Mouse (Mus musculus) hindbrain, embryonic 12.5 days (tissue): ENCODE results near the gene Tmprss12. TPM values are rescaled to one million over a fixed set of nuclear protein-coding genes. Genes with fewer than 3 reads are reported as not detected.

ENCODE experiments used
- ATAC-seq: fragments of 200-750 bp; cut with Nextera tagmentation; 2 replicates; pipeline ENCODE4 v1.8.0; 2017; ENCODE audit warnings: moderate TSS enrichment; ENCODE audit not compliant: low FRiP score
- H3K27ac ChIP-seq: fragments of 300-500 bp; sonication (generic); 2 replicates; pipeline ENCODE4 v1.5.1; 2016; ENCODE audit warnings: mild to moderate bottlenecking
- H3K27me3 ChIP-seq: fragments of 300-500 bp; sonication (generic); 2 replicates; pipeline ENCODE4 v1.6.1; 2016; ENCODE audit warnings: mild to moderate bottlenecking
- H3K36me3 ChIP-seq: fragments of 300-500 bp; sonication (generic); 2 replicates; pipeline ENCODE4 v1.6.1; 2016; ENCODE audit warnings: mild to moderate bottlenecking
- H3K4me1 ChIP-seq: fragments of 300-500 bp; sonication (generic); 2 replicates; pipeline ENCODE4 v1.6.1; 2016
- H3K4me2 ChIP-seq: fragments of 300-500 bp; sonication (generic); replicated peaks from 2 replicates; pipeline ENCODE4 v1.6.1; 2016; ENCODE audit warnings: mild to moderate bottlenecking
- H3K4me3 ChIP-seq: fragments of 300-500 bp; sonication (generic); 2 replicates; pipeline ENCODE4 v1.5.1; 2016; ENCODE audit warnings: mild to moderate bottlenecking
- H3K9ac ChIP-seq: fragments of 300-500 bp; sonication (generic); 2 replicates; pipeline ENCODE4 v1.6.1; 2016; ENCODE audit warnings: mild to moderate bottlenecking, moderate library complexity
- H3K9me3 ChIP-seq: fragments of 300-500 bp; sonication (generic); replicated peaks from 2 replicates; pipeline ENCODE4 v1.6.1; 2016; ENCODE audit warnings: mild to moderate bottlenecking
- WGBS: fragments of 180-500 bp; shearing (Covaris S2); methylation state at CpG from one replicate; pipeline ENCODE4 v1.1.7; 2016; 5-methylcytosine and 5-hydroxymethylcytosine counted together
- polyA plus RNA-seq: library from polyadenylated mRNA; unstranded; fragments of >200 nt; fragmentation: Nextera tagmentation; extraction: Ambion mirVana; gene quantifications from 2 replicates; pipeline ENCODE4 v1.2.1, GENCODE M21; 2016

Tmprss12 gene
- polyA plus RNA-seq = not detected in 2 replicates

DNA sequence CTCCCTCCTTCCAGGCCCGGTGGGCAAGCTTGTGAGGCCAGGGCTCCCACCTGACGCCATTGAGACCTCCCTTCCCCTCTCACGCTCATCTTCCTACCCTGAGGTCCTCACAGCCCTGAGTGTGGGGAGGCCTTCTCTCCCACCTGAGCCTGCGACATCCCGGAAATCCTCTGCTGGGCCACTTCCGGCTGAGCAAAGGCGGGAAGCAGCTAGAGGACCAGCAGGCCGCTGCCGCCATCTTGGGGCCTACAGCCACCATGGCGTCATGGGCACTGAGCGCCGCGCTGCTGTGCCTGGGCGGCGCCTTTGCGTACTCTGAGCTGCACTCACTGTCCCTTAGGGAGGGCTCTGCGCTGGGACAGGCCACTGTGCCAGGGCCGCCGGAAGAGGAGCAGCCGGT is at the start of gene Tmprss12:
Gene Tmprss12 (plus strand): TSS at position 212 of the 400 bp plus-strand sequence.
- H3K9me3 ChIP-seq = no peaks in the 10 kb centered on the region
- 94% methylated on average over 20 of the region's 20 CpGs for WGBS
- H3K27me3 ChIP-seq = no peaks in the 10 kb centered on the region
- H3K36me3 ChIP-seq = no peaks in the 10 kb centered on the region
- no peaks in the 10 kb centered on the region for H3K4me1 ChIP-seq
- H3K27ac ChIP-seq = no peak within 1 kb of the TSS
- no peak within 1 kb of the TSS for H3K4me2 ChIP-seq
- no peak for ATAC-seq
- H3K4me3 ChIP-seq = no peak within 1 kb of the TSS
- H3K9ac ChIP-seq = no peak within 1 kb of the TSS

DNA sequence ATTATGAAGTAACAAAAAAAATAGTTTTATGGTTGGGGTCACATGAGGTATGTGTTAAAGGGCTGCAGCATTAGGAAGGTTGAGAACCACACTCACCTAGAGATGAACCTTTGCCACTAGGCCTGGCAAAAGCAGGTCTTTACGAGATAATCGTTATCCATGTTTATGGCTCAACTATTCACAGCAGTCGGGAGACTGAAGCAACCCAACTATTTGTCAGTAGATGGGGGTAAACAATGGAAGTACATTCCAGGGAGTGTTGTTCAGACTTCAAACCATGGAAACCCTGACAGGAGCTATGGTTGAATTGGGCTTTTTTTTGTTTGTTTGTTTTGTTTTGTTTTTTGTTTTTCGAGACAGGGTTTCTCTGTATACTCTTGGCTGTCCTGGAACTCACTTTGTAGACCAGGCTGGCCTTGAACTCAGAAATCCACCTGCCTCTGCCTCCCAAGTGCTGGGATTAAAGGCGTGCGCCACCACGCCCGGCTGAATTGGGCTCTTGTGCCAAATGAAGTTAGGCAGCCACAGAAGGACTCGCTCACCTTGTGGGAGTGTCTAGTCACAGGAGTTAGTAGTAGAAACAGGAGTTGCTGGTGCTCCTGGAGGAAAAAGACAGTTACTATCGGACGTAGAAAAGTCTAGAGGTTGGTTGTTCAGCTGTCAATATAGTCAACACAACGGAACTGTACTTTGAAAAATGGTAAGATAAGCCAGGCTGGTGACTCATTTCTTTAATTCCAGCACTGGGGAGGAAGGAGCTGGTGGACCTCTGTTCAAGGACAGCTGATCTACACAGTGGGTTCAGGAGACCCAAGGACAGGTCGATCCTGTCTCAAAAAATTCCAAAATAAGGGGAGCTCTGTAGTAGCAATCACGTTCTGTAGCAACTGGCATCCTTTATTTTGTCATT is 48.8 kb upstream of the Tmprss12 start:
- 92% methylated on average over 14 of the region's 14 CpGs for WGBS
- H3K4me2 ChIP-seq = no peak overlapping the region
- no peaks in the 10 kb centered on the region for H3K27me3 ChIP-seq
- H3K9me3 ChIP-seq = no peaks in the 10 kb centered on the region
- H3K4me3 ChIP-seq = no peak overlapping the region
- no peak overlapping the region for H3K9ac ChIP-seq
- H3K4me1 ChIP-seq = peaks cover 14% of the 10 kb centered on the region
- ATAC-seq = no peak
- peaks cover 30% of the 10 kb centered on the region for H3K36me3 ChIP-seq
- no peak overlapping the region for H3K27ac ChIP-seq

DNA sequence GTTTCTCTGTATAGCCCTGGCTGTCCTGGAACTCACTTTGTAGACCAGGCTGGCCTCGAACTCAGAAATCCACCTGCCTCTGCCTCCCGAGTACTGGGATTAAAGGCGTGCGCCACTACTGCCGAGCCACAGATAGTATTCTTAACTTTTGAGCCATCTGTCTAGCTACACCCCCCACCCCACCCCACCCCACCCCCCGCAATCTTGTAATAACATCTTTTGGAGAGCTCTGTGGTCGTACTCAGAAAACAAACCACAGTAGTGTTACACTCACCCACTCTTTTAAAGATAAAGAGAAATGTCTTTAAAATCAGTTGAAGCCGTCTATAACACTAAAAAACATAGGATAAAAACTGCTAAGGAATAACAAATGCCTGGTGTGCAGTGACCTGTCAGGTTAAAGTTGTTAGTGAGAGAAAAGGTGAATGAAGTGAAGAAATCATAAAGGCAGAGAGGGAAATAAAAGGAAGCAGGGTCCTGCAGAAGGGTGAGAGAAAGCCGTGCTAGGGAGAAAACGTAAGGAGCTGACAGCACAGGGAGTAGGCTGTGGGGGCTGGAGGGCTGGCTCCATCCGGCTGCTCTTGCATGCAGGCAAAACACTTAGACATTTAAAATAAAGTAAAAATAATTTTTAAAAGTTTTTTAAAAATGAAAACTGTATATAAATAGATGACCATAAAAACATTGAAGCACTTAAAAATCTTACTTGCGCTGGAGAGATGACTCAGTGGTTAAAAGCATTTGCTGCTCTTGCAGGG is 45.2 kb upstream of the Tmprss12 start:
- Histone ChIP-seq H3K4me3 (no peak overlapping the region), H3K4me1 (no peaks in the 10 kb centered on the region), H3K9me3 (no peaks in the 10 kb centered on the region), H3K4me2 (no peak overlapping the region), H3K36me3 (peaks cover 48% of the 10 kb centered on the region), H3K27ac (no peak overlapping the region), H3K27me3 (no peaks in the 10 kb centered on the region), H3K9ac (no peak overlapping the region)
- 96% methylated on average over 12 of the region's 12 CpGs for WGBS
- no peak for ATAC-seq

DNA sequence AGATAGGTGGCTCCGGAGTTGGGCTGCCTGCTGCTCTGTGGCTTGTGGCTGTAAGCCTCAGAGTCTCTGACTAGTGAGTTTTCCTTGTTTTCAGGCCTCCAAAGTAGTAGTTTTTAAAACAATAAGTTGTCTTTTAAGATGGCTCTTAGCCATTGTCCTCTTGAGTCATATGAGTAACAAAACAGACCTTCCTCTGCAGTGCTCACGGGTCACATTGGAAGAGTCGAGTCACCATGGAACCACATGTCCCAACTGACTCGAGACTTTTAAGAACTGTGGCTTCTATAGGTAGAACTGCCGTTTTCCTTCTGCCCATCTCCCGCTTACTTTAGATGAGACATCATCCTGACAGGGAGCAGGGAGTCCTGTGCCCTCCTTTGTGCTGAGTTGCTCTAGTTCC is 43.7 kb upstream of the Tmprss12 start:
- WGBS = 92% methylated on average over 6 of the region's 6 CpGs
- no peaks in the 10 kb centered on the region for H3K9me3 ChIP-seq

DNA sequence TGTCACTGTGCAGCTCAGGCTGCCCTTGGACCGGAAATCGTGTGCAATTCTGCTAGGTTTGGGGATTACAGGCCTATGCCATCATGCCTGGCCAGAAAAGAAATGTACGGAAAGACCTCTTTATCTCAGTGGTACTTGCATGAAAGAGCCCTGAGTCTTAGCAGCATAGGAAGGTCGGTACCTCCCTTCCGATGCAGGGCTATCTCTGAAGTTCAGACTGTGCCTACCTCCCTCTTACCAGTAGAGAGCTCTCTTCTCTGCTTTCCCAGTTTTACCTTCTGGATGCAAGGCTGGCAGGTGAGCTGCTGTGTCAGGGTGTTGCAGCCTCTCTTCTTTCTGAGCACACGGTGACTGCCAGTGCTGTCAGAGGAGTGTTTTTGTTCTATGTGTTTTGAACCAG is 38.9 kb upstream of the Tmprss12 start:
- Histone ChIP-seq H3K27me3 (no peaks in the 10 kb centered on the region), H3K4me1 (no peaks in the 10 kb centered on the region), H3K9ac (no peak overlapping the region), H3K4me2 (no peak overlapping the region), H3K36me3 (peaks cover 64% of the 10 kb centered on the region), H3K9me3 (no peaks in the 10 kb centered on the region), H3K27ac (no peak overlapping the region), H3K4me3 (no peak overlapping the region)
- no peak for ATAC-seq
- WGBS = 92% methylated on average over 6 of the region's 6 CpGs

More for the DNA sequence above, 43.7 kb upstream of the Tmprss12 start:
- Histone ChIP-seq H3K4me1 (no peaks in the 10 kb centered on the region), H3K27me3 (no peaks in the 10 kb centered on the region), H3K9ac (no peak overlapping the region), H3K36me3 (peaks cover 55% of the 10 kb centered on the region), H3K4me2 (no peak overlapping the region), H3K4me3 (no peak overlapping the region), H3K27ac (no peak overlapping the region)
- ATAC-seq = no peak

DNA sequence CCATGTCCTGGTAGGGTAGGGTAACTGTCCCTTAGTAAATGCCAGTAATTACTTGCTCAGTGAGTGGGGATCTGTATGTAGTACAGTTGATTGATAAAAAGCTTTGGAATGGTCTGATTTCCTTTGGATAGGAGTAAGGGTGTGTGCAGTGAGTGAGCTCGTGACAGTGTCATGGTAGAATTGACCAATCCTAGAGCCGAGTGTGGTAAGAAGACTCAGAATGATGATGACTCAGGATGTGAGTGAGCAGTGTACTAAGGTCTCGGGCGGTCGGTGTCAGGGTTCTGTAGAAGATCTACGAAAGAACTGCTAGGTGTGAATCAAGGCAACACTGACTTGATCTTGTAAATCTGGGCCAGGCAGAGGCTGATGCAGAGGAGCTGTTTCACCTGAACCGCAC is 34.7 kb upstream of the Tmprss12 start:
- no peak overlapping the region for H3K4me3 ChIP-seq
- H3K27me3 ChIP-seq = no peaks in the 10 kb centered on the region
- H3K9ac ChIP-seq = no peak overlapping the region
- no peak overlapping the region for H3K4me2 ChIP-seq
- no peaks in the 10 kb centered on the region for H3K9me3 ChIP-seq
- no peaks in the 10 kb centered on the region for H3K4me1 ChIP-seq
- no peak overlapping the region for H3K27ac ChIP-seq
- ATAC-seq = no peak
- peaks cover 86% of the 10 kb centered on the region for H3K36me3 ChIP-seq
- WGBS = 95% methylated on average over 7 of the region's 7 CpGs

DNA sequence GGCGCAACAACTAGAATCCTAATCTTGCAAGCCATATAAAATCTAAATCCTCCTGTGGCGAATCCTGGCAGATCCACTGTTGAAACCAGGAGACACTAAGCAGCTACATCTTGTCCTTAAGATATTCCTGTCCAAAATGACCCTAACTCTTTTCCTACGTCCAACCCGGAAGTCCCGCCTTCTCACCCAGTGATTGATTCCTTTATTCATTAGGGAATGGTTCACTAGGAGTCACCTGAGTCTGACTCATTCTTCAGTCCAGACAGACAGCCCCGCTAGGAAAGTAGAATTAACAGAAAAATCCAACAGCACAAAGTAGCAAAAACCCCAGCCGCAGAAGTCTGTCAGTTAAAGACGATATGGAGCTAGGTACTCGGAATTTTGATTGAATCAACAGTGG is 33.3 kb upstream of the Tmprss12 start:
- no peaks in the 10 kb centered on the region for H3K9me3 ChIP-seq
- H3K27ac ChIP-seq = no peak overlapping the region
- no peaks in the 10 kb centered on the region for H3K27me3 ChIP-seq
- 94% methylated on average over 9 of the region's 9 CpGs for WGBS
- H3K4me2 ChIP-seq = no peak overlapping the region
- ATAC-seq = no peak
- no peaks in the 10 kb centered on the region for H3K4me1 ChIP-seq
- H3K4me3 ChIP-seq = no peak overlapping the region
- peaks cover 89% of the 10 kb centered on the region for H3K36me3 ChIP-seq
- H3K9ac ChIP-seq = no peak overlapping the region

DNA sequence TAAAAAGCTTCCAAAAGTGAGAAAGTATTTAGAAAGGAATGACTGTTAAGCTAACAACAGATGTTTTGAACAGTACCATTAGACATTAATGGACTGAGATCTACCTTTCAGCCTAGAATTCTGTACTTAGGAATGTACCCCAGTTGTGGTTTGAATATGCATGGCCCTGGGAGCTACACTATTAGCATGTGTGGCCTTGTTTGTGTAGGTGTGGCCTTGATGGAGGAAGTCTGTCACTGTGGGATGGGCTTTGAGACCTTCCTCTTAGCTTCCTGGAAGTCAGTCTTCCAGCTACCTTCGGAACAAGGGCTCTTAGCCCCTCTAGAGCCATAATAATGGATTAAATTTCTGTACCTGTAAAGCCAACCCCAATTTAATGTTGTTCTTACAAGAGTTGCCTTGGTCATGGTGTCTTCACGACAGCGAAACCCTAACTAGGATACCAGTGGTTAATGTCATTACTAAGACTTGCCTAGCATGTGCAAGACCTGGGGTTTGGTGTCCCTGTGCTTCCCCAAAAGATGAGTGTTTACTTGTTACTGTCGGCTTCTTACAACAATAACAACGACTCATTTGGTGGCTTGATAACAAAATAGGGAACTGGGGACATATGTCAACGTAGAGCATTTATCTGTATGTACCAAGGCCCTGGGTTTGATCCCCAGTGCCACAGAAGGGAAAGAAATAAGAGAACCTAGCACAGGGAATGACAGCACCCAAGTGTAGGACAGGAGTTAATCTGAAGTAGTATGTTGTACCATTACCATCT is 31.8 kb upstream of the Tmprss12 start:
- Histone ChIP-seq H3K4me3 (no peak overlapping the region), H3K27me3 (no peaks in the 10 kb centered on the region), H3K4me2 (no peak overlapping the region), H3K9ac (no peak overlapping the region), H3K27ac (no peak overlapping the region), H3K9me3 (no peaks in the 10 kb centered on the region), H3K36me3 (peaks cover 89% of the 10 kb centered on the region), H3K4me1 (no peaks in the 10 kb centered on the region)
- 96% methylated on average over 6 of the region's 6 CpGs for WGBS
- no peak for ATAC-seq

DNA sequence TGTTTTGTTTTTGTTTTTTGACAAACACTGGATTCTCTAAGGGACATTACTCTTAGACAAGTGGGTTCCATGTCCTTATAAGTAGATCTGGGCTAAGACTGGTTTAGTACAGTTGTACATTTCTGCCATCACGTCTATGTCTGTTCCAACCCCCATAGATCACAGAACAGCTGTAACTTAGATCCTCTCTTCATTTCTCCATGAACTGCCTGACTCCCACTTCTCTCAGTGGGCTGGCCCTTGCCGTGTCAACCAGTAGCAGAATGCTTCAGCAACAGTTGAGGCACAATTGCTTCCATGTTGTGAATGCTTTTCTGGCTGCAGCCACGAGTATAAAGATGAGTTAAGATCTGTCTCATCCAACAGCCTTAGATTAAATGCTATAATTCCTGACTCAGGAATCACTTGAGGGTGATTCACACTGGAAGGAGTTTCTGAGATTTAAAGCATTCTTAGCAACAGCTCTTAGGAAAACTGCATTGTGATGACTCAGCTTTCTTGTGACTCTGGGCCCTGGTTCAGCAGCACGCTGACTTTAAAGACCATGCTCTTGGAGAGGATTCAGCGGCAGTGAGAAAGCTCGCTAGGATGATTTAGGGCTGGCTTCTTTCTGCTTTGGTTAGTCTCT is 29.4 kb upstream of the Tmprss12 start:
- no peaks in the 10 kb centered on the region for H3K27me3 ChIP-seq
- H3K9me3 ChIP-seq = no peaks in the 10 kb centered on the region
- peaks cover 93% of the 10 kb centered on the region for H3K36me3 ChIP-seq
- no peak overlapping the region for H3K4me2 ChIP-seq
- H3K4me1 ChIP-seq = no peaks in the 10 kb centered on the region
- no peak overlapping the region for H3K4me3 ChIP-seq
- ATAC-seq = no peak
- WGBS = 95% methylated on average over 6 of the region's 6 CpGs
- no peak overlapping the region for H3K27ac ChIP-seq
- H3K9ac ChIP-seq = no peak overlapping the region

DNA sequence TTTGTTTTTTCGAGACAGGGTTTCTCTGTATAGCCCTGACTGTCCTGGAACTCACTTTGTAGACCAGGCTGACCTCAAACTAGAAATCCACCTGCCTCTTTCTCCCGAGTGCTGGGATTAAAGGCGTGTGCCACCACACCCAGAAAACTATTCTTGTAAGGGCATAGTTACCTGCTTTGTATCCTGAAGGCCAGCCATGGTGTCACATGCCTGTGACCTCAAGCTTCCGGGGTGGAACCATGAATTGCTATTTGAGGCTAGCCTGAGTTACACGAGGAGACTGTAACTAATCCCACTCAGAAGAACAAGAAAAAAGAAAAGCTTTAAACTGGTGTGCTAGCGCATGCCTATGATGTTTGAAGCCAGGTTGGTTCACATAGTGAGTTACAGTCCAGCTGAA is 24.3 kb upstream of the Tmprss12 start:
- WGBS = 91% methylated on average over 6 of the region's 6 CpGs
- peaks cover 81% of the 10 kb centered on the region for H3K36me3 ChIP-seq

DNA sequence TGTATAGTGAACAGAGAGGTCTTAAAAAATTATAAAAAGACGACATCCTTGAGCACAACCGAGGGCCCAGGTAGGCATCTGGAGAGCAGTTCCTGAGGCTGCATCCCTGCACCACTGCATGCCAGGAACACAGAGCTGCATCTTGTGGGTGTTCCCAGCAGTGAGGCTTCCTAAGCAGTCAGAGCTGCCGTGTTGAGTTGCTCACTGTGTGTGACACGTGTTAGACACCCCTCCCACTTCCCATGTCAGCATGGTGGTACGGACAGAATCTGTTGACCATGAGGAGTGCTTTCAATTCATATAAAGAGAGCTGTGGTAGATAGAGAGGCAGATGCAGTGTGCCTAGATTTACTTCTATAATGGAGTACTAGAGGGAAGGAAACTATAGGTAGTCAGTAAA is 23.3 kb upstream of the Tmprss12 start:
- Histone ChIP-seq H3K4me2 (no peak overlapping the region), H3K9ac (no peak overlapping the region), H3K27ac (no peak overlapping the region), H3K4me3 (no peak overlapping the region), H3K4me1 (no peaks in the 10 kb centered on the region), H3K9me3 (no peaks in the 10 kb centered on the region), H3K36me3 (peaks cover 72% of the 10 kb centered on the region), H3K27me3 (no peaks in the 10 kb centered on the region)
- 93% methylated on average over 5 of the region's 5 CpGs for WGBS
- ATAC-seq = no peak

More for the DNA sequence above, 24.3 kb upstream of the Tmprss12 start:
- no peak for ATAC-seq
- Histone ChIP-seq H3K4me2 (no peak overlapping the region), H3K27me3 (no peaks in the 10 kb centered on the region), H3K4me1 (no peaks in the 10 kb centered on the region), H3K4me3 (no peak overlapping the region), H3K27ac (no peak overlapping the region), H3K9ac (no peak overlapping the region), H3K9me3 (no peaks in the 10 kb centered on the region)
